Mouse (Mus musculus): ENCODE results near the gene Pramel7.

- no peak for TF ChIP-seq CTCF (IDR thresholded peaks at IDR 0.05)
- no peak for TF ChIP-seq EP300 (IDR thresholded peaks at IDR 0.05)
Measured at GRCm38 (mm10) chr2:87481158-87481557, 15.7 kb downstream of the Pramel7 start.
